Mouse (Mus musculus) brown adipose tissue, adult 24 weeks (tissue): ENCODE data around the gene Mlycd. TPM values are rescaled to one million over a fixed set of nuclear protein-coding genes. Genes with fewer than 3 reads are reported as not detected.

Source experiments
- H3K27ac ChIP-seq: fragments of 200-500 bp; replicated peaks from 2 replicates; pipeline ENCODE4 v1.5.1; 2012; ENCODE audit warnings: low read depth, mild to moderate bottlenecking, low read length
- H3K4me1 ChIP-seq: fragments of 200-500 bp; 2 replicates; pipeline ENCODE4 v1.6.1; 2012; ENCODE audit warnings: low read length, mixed read lengths; ENCODE audit not compliant: control insufficient read depth, insufficient read depth, insufficient read length
- H3K4me3 ChIP-seq: fragments of 200-500 bp; 2 replicates; pipeline ENCODE4 v1.5.1; 2012; ENCODE audit warnings: low read depth, mild to moderate bottlenecking, low read length, moderate library complexity; ENCODE audit not compliant: insufficient read depth
- polyA plus RNA-seq: library from polyadenylated mRNA; stranded (reverse); fragments of >200 nt; gene quantifications from 2 replicates; pipeline ENCODE4 v1.2.4, GENCODE M21; 2012; ENCODE audit not compliant: missing spikeins, insufficient read depth, insufficient read length

The Mlycd gene
- polyA plus RNA-seq, 1 experiment: 72.3 TPM

GRCm38 (mm10) chr8:119421603-119422122 lies 27.0 kb downstream of the Mlycd start:
- H3K4me3 ChIP-seq: no peak overlapping the region
- peak overlapping the region; percentile 44 for H3K27ac ChIP-seq
- H3K4me1 ChIP-seq: peaks cover 48% of the 10 kb centered on the region

- H3K4me1 ChIP-seq: peaks cover 51% of the 10 kb centered on the region
- H3K4me3 ChIP-seq: no peak overlapping the region
- peak overlapping the region; percentile 44; the same call in 1 of the 2 replicates for H3K27ac ChIP-seq
These were observed 27.5 kb downstream of the Mlycd start for GRCm38 (mm10) chr8:119422123-119422711.

- Histone ChIP-seq H3K27ac (peak overlapping the region; percentile 98), H3K4me1 (peaks cover 64% of the 10 kb centered on the region), H3K4me3 (no peak overlapping the region)
These were observed 29.0 kb downstream of the Mlycd start for GRCm38 (mm10) chr8:119423631-119424141.

GRCm38 (mm10) chr8:119424199-119424733 lies 29.6 kb downstream of the Mlycd start:
- Histone ChIP-seq H3K4me3 (no peak overlapping the region), H3K27ac (peak overlapping the region; percentile 98), H3K4me1 (peaks cover 69% of the 10 kb centered on the region)

GRCm38 (mm10) chr8:119424740-119425139 lies 30.1 kb downstream of the Mlycd start:
- H3K4me3 ChIP-seq: no peak overlapping the region
- H3K27ac ChIP-seq: peak overlapping the region; percentile 98
- H3K4me1 ChIP-seq: peaks cover 74% of the 10 kb centered on the region

- Histone ChIP-seq H3K4me3 (no peak overlapping the region; the same call in 1 of the 2 replicates), H3K4me1 (peaks cover 72% of the 10 kb centered on the region), H3K27ac (peak overlapping the region; percentile 98)
These were observed 30.9 kb downstream of the Mlycd start for GRCm38 (mm10) chr8:119425533-119425932.

GRCm38 (mm10) chr8:119426069-119426735 lies 31.5 kb downstream of the Mlycd start:
- H3K4me1 ChIP-seq: peaks cover 68% of the 10 kb centered on the region
- H3K4me3 ChIP-seq: peak overlapping the region; percentile 11
- peak overlapping the region; percentile 98 for H3K27ac ChIP-seq

- no peak overlapping the region for H3K27ac ChIP-seq
- no peak overlapping the region for H3K4me3 ChIP-seq
- peaks cover 54% of the 10 kb centered on the region for H3K4me1 ChIP-seq
These were observed 33.1 kb downstream of the Mlycd start for GRCm38 (mm10) chr8:119427634-119428349.

- Histone ChIP-seq H3K27ac (no peak overlapping the region), H3K4me1 (peaks cover 51% of the 10 kb centered on the region), H3K4me3 (no peak overlapping the region)
These were observed 33.7 kb downstream of the Mlycd start for GRCm38 (mm10) chr8:119428350-119428740.

GRCm38 (mm10) chr8:119428766-119429327 lies 34.2 kb downstream of the Mlycd start:
- H3K27ac ChIP-seq: no peak overlapping the region
- H3K4me3 ChIP-seq: no peak overlapping the region
- peaks cover 48% of the 10 kb centered on the region for H3K4me1 ChIP-seq

- Histone ChIP-seq H3K4me1 (peaks cover 42% of the 10 kb centered on the region), H3K27ac (no peak overlapping the region), H3K4me3 (no peak overlapping the region)
These were observed 34.9 kb downstream of the Mlycd start for GRCm38 (mm10) chr8:119429552-119429951.

- no peak overlapping the region for H3K27ac ChIP-seq
- no peak overlapping the region for H3K4me3 ChIP-seq
- peaks cover 39% of the 10 kb centered on the region for H3K4me1 ChIP-seq
These were observed 35.6 kb downstream of the Mlycd start for GRCm38 (mm10) chr8:119430250-119430649.

- H3K4me3 ChIP-seq: no peak overlapping the region
- no peak overlapping the region for H3K27ac ChIP-seq
- peaks cover 40% of the 10 kb centered on the region for H3K4me1 ChIP-seq
These were observed 36.0 kb downstream of the Mlycd start for GRCm38 (mm10) chr8:119430690-119431089.

- Histone ChIP-seq H3K4me1 (peaks cover 39% of the 10 kb centered on the region), H3K4me3 (no peak overlapping the region), H3K27ac (no peak overlapping the region)
These were observed 37.7 kb downstream of the Mlycd start for GRCm38 (mm10) chr8:119432372-119432771.
